Mouse (Mus musculus) heart, embryonic 15.5 days (tissue): Measurements from ENCODE around the gene Fut7. TPM values are rescaled to one million over a fixed set of nuclear protein-coding genes. Genes with fewer than 3 reads are reported as not detected.

ENCODE experiments used
- ATAC-seq: fragments of 200-750 bp; cut with Nextera tagmentation; replicated peaks from 2 replicates; pipeline ENCODE4 v1.8.0; 2017; ENCODE audit warnings: low read depth, moderate TSS enrichment; ENCODE audit not compliant: insufficient number of reproducible peaks, insufficient read depth, low FRiP score
- H3K27ac ChIP-seq: fragments of 300-500 bp; sonication (generic); 2 replicates; pipeline ENCODE4 v1.5.1; 2015; ENCODE audit warnings: mild to moderate bottlenecking, inconsistent platforms
- H3K27me3 ChIP-seq: fragments of 300-500 bp; sonication (generic); 2 replicates; pipeline ENCODE4 v1.6.1; 2015; ENCODE audit warnings: inconsistent platforms
- H3K36me3 ChIP-seq: fragments of 300-500 bp; sonication (generic); 2 replicates; pipeline ENCODE4 v1.6.1; 2015; ENCODE audit warnings: mild to moderate bottlenecking, inconsistent platforms
- H3K4me1 ChIP-seq: fragments of 300-500 bp; sonication (generic); replicated peaks from 2 replicates; pipeline ENCODE4 v1.6.1; 2015; ENCODE audit warnings: inconsistent platforms
- H3K4me2 ChIP-seq: fragments of 300-500 bp; sonication (generic); 2 replicates; pipeline ENCODE4 v1.6.1; 2015; ENCODE audit warnings: inconsistent platforms, mild to moderate bottlenecking, moderate library complexity
- H3K4me3 ChIP-seq: fragments of 300-500 bp; sonication (generic); 2 replicates; pipeline ENCODE4 v1.5.1; 2015; ENCODE audit warnings: mild to moderate bottlenecking, inconsistent platforms
- H3K9ac ChIP-seq: fragments of 300-500 bp; sonication (generic); 2 replicates; pipeline ENCODE4 v1.6.1; 2015; ENCODE audit warnings: mild to moderate bottlenecking, inconsistent platforms
- H3K9me3 ChIP-seq: fragments of 300-500 bp; sonication (generic); replicated peaks from 2 replicates; pipeline ENCODE4 v1.6.1; 2016; ENCODE audit warnings: inconsistent platforms
- WGBS: fragments of 180-500 bp; shearing (Covaris S2); methylation state at CpG from one replicate; pipeline ENCODE4 v1.1.7; 2015; ENCODE audit warnings: mixed read lengths; 5-methylcytosine and 5-hydroxymethylcytosine counted together
- polyA plus RNA-seq: library from polyadenylated mRNA; unstranded; fragments of >200 nt; fragmentation: Nextera tagmentation; extraction: Ambion mirVana; gene quantifications from 2 replicates; pipeline ENCODE4 v1.2.1, GENCODE M21; 2015

The Fut7 gene
- 0.08 and 0.15 TPM in 2 replicates for polyA plus RNA-seq

DNA sequence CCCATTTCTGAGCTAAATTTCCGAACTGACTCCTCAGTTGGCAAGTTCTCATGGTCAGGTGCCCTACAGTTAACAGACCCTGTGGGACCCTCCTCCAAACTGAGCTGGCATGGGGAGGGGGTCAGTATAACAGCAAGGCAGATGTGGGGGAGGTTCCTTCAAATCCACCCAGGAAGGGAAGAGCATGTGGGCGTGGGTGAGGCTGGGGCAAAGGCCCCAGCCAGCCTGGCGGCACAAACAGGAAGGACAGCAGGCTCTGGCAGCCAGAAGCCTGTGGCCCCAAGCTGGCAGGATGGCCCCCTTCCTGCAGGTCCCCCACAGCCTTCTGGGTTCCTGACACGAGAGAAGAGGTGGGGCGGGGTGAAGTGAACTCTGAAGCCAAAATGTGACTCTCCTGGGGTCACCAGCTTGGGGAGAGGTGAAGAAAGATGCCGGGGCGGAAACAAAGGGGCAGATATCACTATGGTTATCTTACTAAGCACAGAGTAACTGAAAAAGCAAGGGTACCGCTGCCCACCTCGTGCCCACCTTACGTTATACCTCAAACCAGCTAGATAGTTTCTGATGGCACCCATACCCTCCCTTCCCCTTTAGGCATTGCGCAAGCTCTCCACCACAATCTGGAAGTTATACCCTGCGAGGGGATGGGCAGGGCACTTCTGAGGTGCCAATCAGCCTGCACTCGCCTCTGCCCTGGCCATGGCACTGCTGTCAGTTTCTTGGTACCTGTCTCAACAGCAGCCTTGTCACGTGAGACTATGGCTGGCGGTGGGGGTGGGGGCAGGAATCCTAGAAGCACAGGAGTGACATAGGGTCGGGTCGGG lies at the start of gene Fut7:
Fut7 (plus strand) TSS at position 681 of the 824 bp plus-strand sequence.
- WGBS = 51% methylated on average over 17 of the region's 17 CpGs

DNA sequence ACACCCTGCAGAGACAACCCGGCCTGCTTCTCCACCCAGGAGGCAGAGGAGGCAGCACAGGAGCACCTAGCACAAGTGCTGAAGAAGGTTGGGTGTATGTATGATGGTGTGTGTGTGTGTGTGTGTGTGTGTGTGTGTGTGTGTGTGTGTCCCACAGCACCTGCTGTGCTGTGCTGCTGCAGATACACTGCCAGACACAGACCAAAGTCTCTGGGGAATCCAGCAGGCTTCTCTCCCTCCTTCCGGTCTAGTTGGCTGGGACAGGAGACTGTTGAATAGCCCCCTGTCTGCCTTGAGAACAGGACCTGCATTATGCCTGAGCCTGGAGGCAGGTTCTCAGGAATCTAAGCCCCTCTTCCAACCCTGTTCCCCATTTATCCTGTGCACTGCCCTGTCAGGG lies 49.6 kb upstream of the Fut7 start:
- Histone ChIP-seq H3K27ac (no peak overlapping the region), H3K4me1 (peaks cover 24% of the 10 kb centered on the region), H3K9me3 (no peaks in the 10 kb centered on the region), H3K36me3 (peaks cover 12% of the 10 kb centered on the region), H3K9ac (peak overlapping the region; percentile 65), H3K4me2 (peak overlapping the region; percentile 99), H3K27me3 (peaks cover 9% of the 10 kb centered on the region), H3K4me3 (peak overlapping the region; percentile 84)
- no peak for ATAC-seq
- WGBS = 61% methylated on average over 2 of the region's 2 CpGs

More for the DNA sequence above, at the start of gene Fut7:
- H3K4me3 ChIP-seq = no peak within 1 kb of the TSS
- peaks cover 44% of the 10 kb centered on the region for H3K27me3 ChIP-seq
- no peak within 1 kb of the TSS for H3K4me2 ChIP-seq
- H3K4me1 ChIP-seq = peaks cover 5% of the 10 kb centered on the region; the same call in 1 of the 2 replicates
- H3K36me3 ChIP-seq = no peaks in the 10 kb centered on the region
- H3K9me3 ChIP-seq = no peaks in the 10 kb centered on the region
- ATAC-seq = 0 out of 2 replicates have a peak, but pooled peaks have one; percentile 5
- H3K9ac ChIP-seq = no peak within 1 kb of the TSS
- no peak within 1 kb of the TSS for H3K27ac ChIP-seq

DNA sequence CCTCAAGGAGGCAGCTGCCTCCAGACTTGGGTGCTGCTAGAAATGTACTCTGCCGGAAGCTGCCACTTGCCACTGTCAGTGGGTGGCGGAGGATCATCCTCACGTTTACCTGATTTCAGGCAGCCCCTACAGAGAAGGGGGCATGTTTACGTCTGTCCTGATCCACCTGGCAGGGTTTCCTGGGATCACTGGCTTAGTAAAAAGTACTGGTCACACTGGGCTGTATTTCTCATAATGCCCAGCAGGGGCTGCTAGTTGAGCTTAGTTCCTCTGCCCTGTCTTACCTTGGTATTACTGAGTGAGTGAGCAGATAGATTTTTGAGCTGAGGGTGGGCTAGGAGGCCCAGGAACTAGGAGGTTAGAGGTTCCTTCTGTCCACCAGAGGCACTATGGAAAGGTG lies 46.5 kb upstream of the Fut7 start:
- Histone ChIP-seq H3K9me3 (no peaks in the 10 kb centered on the region), H3K4me3 (no peak overlapping the region), H3K9ac (no peak overlapping the region), H3K27me3 (0 out of 2 replicates have a peak, but pooled peaks cover 4% of the 10 kb centered on the region), H3K36me3 (peaks cover 12% of the 10 kb centered on the region), H3K4me2 (no peak overlapping the region), H3K4me1 (peaks cover 20% of the 10 kb centered on the region), H3K27ac (no peak overlapping the region)
- WGBS = 57% methylated on average over 4 of the region's 4 CpGs
- no peak for ATAC-seq

DNA sequence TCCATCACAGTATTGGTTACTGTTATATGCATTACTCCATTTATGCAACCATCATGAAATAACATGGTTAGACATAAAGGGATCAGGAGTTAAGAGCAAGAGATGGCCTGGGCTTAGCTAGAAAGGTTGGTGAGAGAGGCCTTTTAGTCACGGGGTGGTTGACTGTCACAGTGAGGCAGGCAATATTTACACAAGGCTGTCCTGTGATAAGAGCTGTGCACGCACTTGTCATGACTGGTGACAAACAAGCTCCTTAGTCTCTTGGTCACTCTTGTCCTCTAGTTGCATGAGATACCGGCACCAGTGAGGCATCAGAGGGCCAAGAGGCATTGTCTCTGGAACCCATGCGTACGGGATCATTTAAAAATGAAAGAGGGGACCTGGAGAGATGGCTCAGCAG lies 38.6 kb upstream of the Fut7 start:
- 52% methylated on average over 5 of the region's 5 CpGs for WGBS

GRCm38 (mm10) chr2:25391266-25391665 lies 31.8 kb upstream of the Fut7 start:
- ATAC-seq = no peak
- H3K27ac ChIP-seq = no peak overlapping the region
- no peaks in the 10 kb centered on the region for H3K36me3 ChIP-seq
- H3K4me3 ChIP-seq = no peak overlapping the region
- no peak overlapping the region for H3K9ac ChIP-seq
- peaks cover 17% of the 10 kb centered on the region for H3K4me1 ChIP-seq
- H3K4me2 ChIP-seq = no peak overlapping the region
- no peaks in the 10 kb centered on the region for H3K9me3 ChIP-seq
- 58% methylated on average over 5 of the region's 5 CpGs for WGBS
- peaks cover 37% of the 10 kb centered on the region for H3K27me3 ChIP-seq

More for the DNA sequence above, 38.6 kb upstream of the Fut7 start:
- no peak overlapping the region for H3K9ac ChIP-seq
- H3K27me3 ChIP-seq = peaks cover 10% of the 10 kb centered on the region; the same call in 1 of the 2 replicates
- H3K36me3 ChIP-seq = no peaks in the 10 kb centered on the region
- H3K4me1 ChIP-seq = no peaks in the 10 kb centered on the region
- H3K4me3 ChIP-seq = no peak overlapping the region
- H3K9me3 ChIP-seq = no peaks in the 10 kb centered on the region
- no peak overlapping the region for H3K4me2 ChIP-seq
- no peak overlapping the region for H3K27ac ChIP-seq
- no peak for ATAC-seq

GRCm38 (mm10) chr2:25394281-25395221 lies 28.5 kb upstream of the Fut7 start:
- Histone ChIP-seq H3K27ac (no peak overlapping the region), H3K4me2 (no peak overlapping the region), H3K9ac (no peak overlapping the region), H3K4me3 (no peak overlapping the region), H3K36me3 (no peaks in the 10 kb centered on the region), H3K27me3 (peaks cover 65% of the 10 kb centered on the region), H3K4me1 (peaks cover 20% of the 10 kb centered on the region), H3K9me3 (no peaks in the 10 kb centered on the region)
- no peak; the same call in 1 of the 2 replicates for ATAC-seq
- WGBS = 28% methylated on average over 3 of the region's 3 CpGs

- no peak within 1 kb of the TSS for H3K27ac ChIP-seq
- peak within 1 kb of the TSS; percentile 11; the same call in 1 of the 2 replicates for H3K9ac ChIP-seq
- peaks cover 24% of the 10 kb centered on the region for H3K4me1 ChIP-seq
- peaks cover 80% of the 10 kb centered on the region for H3K27me3 ChIP-seq
- 0 out of 2 replicates have a peak, but pooled peaks have one; percentile 16 for ATAC-seq
- no peaks in the 10 kb centered on the region for H3K36me3 ChIP-seq
- 2% methylated on average over 57 of the region's 57 CpGs for WGBS
- H3K9me3 ChIP-seq = no peaks in the 10 kb centered on the region
- peak within 1 kb of the TSS; percentile 69 for H3K4me2 ChIP-seq
- peak within 1 kb of the TSS; percentile 37 for H3K4me3 ChIP-seq
Observed at GRCm38 (mm10) chr2:25395721-25396596, 27.1 kb upstream of the Fut7 start, which contains the start of gene Entpd2. TSS of gene Entpd2 (plus strand) at chr2:25395874.

GRCm38 (mm10) chr2:25396597-25396983 lies 26.5 kb upstream of the Fut7 start:
- no peaks in the 10 kb centered on the region for H3K9me3 ChIP-seq
- H3K27me3 ChIP-seq = peaks cover 86% of the 10 kb centered on the region
- WGBS = 35% methylated on average over 3 of the region's 3 CpGs
- no peak overlapping the region for H3K9ac ChIP-seq
- H3K27ac ChIP-seq = no peak overlapping the region
- peaks cover 24% of the 10 kb centered on the region for H3K4me1 ChIP-seq
- peak overlapping the region; percentile 37 for H3K4me3 ChIP-seq
- no peak for ATAC-seq
- H3K36me3 ChIP-seq = no peaks in the 10 kb centered on the region
- peak overlapping the region; percentile 69 for H3K4me2 ChIP-seq

- ATAC-seq = no peak
- peaks cover 24% of the 10 kb centered on the region for H3K4me1 ChIP-seq
- no peak overlapping the region for H3K4me2 ChIP-seq
- H3K4me3 ChIP-seq = no peak overlapping the region
- H3K27me3 ChIP-seq = peaks cover 90% of the 10 kb centered on the region
- no peak overlapping the region for H3K27ac ChIP-seq
- H3K9ac ChIP-seq = no peak overlapping the region
- no peaks in the 10 kb centered on the region for H3K9me3 ChIP-seq
- 64% methylated on average over 1 of the region's 1 CpGs for WGBS
- no peaks in the 10 kb centered on the region for H3K36me3 ChIP-seq
Observed at GRCm38 (mm10) chr2:25397010-25397409, 26.1 kb upstream of the Fut7 start.

DNA sequence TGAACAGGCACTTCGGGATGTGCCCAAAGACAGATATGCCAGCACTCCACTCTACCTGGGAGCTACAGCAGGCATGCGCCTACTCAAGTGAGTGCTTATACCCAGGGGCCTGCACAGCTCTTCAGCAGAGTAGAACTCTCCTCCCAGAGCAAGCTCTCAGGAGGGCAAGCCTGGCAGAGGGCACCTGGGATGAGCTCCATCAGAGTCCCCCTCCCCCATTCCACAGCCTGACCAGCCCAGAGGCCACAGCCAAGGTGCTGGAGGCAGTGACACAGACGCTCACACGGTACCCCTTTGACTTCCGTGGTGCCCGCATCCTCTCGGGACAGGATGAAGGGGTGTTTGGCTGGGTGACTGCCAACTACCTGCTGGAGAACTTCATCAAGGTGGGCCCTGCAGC lies 25.0 kb upstream of the Fut7 start:
- peaks cover 27% of the 10 kb centered on the region for H3K4me1 ChIP-seq
- H3K36me3 ChIP-seq = no peaks in the 10 kb centered on the region
- H3K4me3 ChIP-seq = no peak overlapping the region
- no peaks in the 10 kb centered on the region for H3K9me3 ChIP-seq
- peaks cover 92% of the 10 kb centered on the region for H3K27me3 ChIP-seq
- no peak overlapping the region for H3K27ac ChIP-seq
- ATAC-seq = no peak
- 78% methylated on average over 7 of the region's 7 CpGs for WGBS
- H3K4me2 ChIP-seq = no peak overlapping the region
- H3K9ac ChIP-seq = no peak overlapping the region
